Mouse (Mus musculus): ENCODE results near the gene B9d1.

B9d1 gene

GRCm38 (mm10) chr11:61489085-61489484 is 15.9 kb upstream of the B9d1 start:
- DNase-seq (ENCODE audit: low read depth, low spot score) = no peak

GRCm38 (mm10) chr11:61489874-61490273 is 15.1 kb upstream of the B9d1 start:
- no peak for DNase-seq (ENCODE audit: low read depth, low spot score)

- DNase-seq (ENCODE audit: low read depth, low spot score) = no peak
Measured at GRCm38 (mm10) chr11:61490944-61491520, 13.9 kb upstream of the B9d1 start.

GRCm38 (mm10) chr11:61492749-61493401 is 12.1 kb upstream of the B9d1 start:
- no peak for DNase-seq (ENCODE audit: low read depth, low spot score)

- DNase-seq (ENCODE audit: low read depth, low spot score) = no peak
Measured at GRCm38 (mm10) chr11:61493525-61494128, 11.3 kb upstream of the B9d1 start.

GRCm38 (mm10) chr11:61494129-61494997 is 10.6 kb upstream of the B9d1 start, which contains the start of gene Mapk7:
Mapk7 (minus strand) TSS chr11:61494406.
- peak; percentile 99 for DNase-seq (ENCODE audit: low read depth, low spot score)

GRCm38 (mm10) chr11:61495528-61495927 is 9.4 kb upstream of the B9d1 start:
- no peak for DNase-seq (ENCODE audit: low read depth, low spot score)

GRCm38 (mm10) chr11:61497490-61497889 is 7.5 kb upstream of the B9d1 start:
- no peak for DNase-seq (ENCODE audit: low read depth, low spot score)

GRCm38 (mm10) chr11:61498736-61499504 is 6.0 kb upstream of the B9d1 start:
- peak; percentile 76 for DNase-seq (ENCODE audit: low read depth, low spot score)

- no peak for DNase-seq (ENCODE audit: low read depth, low spot score)
Measured at GRCm38 (mm10) chr11:61503933-61504332, 1.0 kb upstream of the B9d1 start.

GRCm38 (mm10) chr11:61514953-61515352 is 10.0 kb downstream of the B9d1 start:
- DNase-seq (ENCODE audit: low read depth, low spot score) = peak; percentile 88

GRCm38 (mm10) chr11:61517971-61518370 is 13.0 kb downstream of the B9d1 start:
- no peak for DNase-seq (ENCODE audit: low read depth, low spot score)

GRCm38 (mm10) chr11:61518871-61519270 is 13.9 kb downstream of the B9d1 start:
- DNase-seq (ENCODE audit: low read depth, low spot score) = peak; percentile 72

- DNase-seq (ENCODE audit: low read depth, low spot score) = no peak
Measured at GRCm38 (mm10) chr11:61519484-61520107, 14.7 kb downstream of the B9d1 start.

- peak; percentile 31 for DNase-seq (ENCODE audit: low read depth, low spot score)
Measured at GRCm38 (mm10) chr11:61526872-61527271, 21.9 kb downstream of the B9d1 start.

GRCm38 (mm10) chr11:61529268-61529713 is 24.3 kb downstream of the B9d1 start:
- DNase-seq (ENCODE audit: low read depth, low spot score) = peak; percentile 99

GRCm38 (mm10) chr11:61532820-61533219 is 27.9 kb downstream of the B9d1 start:
- DNase-seq (ENCODE audit: low read depth, low spot score) = no peak

- DNase-seq (ENCODE audit: low read depth, low spot score) = peak; percentile 88
Measured at GRCm38 (mm10) chr11:61533571-61533970, 28.6 kb downstream of the B9d1 start.

GRCm38 (mm10) chr11:61535530-61535929 is 30.6 kb downstream of the B9d1 start:
- no peak for DNase-seq (ENCODE audit: low read depth, low spot score)

GRCm38 (mm10) chr11:61536952-61537351 is 32.0 kb downstream of the B9d1 start:
- DNase-seq (ENCODE audit: low read depth, low spot score) = no peak

GRCm38 (mm10) chr11:61537362-61537761 is 32.4 kb downstream of the B9d1 start:
- no peak for DNase-seq (ENCODE audit: low read depth, low spot score)

All from R1 (cell line).